Mouse (Mus musculus) kidney, adult 2 months (tissue): ENCODE data around the gene Rnaseh2b.

Source experiments
- CTCF ChIP-seq: fragments of 200-500 bp; conservative IDR thresholded peaks from 2 replicates; pipeline ENCODE4 v1.5.1; 2011; ENCODE audit warnings: low read depth, mild to moderate bottlenecking, control low read depth, low read length, moderate library complexity, mixed read lengths; ENCODE audit not compliant: insufficient read depth, insufficient read length
- POLR2A ChIP-seq: fragments of 200-500 bp; IDR thresholded peaks from one replicate; pipeline ENCODE4 v1.6.1; 2011; ENCODE audit warnings: low read depth, low read length, control low read depth

DNA sequence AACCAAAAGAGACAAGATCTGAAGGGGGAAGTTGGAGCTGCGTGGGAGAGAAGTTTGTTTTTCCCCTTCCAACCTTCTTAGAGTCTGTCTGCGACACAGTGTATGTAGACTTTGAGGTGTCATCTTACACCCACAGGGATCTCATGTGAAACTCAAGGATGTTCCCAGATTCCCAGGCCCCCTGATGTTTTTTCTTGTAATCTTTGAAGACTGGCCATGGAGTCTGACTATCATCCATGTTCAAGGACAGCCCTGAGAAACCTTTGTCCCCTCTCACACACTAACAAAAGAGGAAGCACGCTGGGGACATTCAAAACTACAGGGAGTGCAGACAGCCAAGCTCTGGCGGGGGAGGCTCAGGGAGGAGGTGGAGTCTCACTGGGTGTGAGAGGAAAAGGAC, 46.8 kb upstream of the Rnaseh2b start:
- TF ChIP-seq CTCF (no peak), POLR2A (no peak)
